Mouse (Mus musculus): ENCODE measurements around the gene S100b.

The S100b gene

DNA sequence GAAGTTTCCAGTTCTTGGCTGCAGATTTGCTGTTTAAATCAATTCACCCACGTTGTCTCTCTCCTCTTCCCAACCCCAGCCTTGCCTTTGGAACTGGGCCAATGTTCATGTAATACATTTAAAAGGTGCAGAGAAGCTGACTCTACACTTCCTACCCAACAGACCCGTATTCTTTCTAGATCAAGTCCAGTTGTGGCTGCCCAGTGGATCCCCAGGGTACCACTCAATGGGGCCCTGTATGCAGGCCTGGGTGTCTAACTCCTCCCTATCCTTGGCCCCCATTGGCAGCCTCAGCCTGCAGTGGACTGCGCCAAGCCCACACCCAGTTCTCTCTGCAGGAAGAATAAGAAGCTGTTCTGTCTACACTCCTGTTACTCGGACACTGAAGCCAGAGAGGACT lies at the start of gene S100b:
Gene S100b, plus strand, starts transcription at position 318 of the 400 bp plus-strand sequence.
- DNase-seq (ENCODE audit: low spot score): no peak

DNA sequence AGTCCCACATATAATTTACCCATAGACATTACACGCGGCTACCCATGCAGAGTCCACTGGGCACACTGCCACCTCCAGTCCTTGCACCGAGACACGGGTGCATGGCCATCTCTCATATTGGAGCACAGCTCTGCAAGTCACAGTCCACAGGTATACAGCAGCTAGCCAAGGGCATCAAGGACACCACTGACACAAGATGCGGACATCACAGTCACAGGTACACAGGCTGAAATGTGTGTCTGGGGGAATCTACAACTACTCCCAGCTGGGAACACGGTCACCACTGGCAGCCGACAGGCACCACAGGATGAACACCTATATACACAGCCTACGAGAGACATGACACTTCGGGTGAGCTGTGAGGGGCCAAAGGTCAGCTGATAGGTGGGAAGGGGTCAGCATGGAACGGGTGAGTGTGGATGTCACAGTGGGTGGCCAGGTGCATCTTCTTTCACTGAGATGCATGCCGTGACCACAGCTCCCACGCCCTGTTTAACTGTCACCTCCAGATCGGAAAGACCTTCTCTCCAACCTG lies 46.3 kb upstream of the S100b start:
- DNase-seq (ENCODE audit: low spot score): no peak

DNA sequence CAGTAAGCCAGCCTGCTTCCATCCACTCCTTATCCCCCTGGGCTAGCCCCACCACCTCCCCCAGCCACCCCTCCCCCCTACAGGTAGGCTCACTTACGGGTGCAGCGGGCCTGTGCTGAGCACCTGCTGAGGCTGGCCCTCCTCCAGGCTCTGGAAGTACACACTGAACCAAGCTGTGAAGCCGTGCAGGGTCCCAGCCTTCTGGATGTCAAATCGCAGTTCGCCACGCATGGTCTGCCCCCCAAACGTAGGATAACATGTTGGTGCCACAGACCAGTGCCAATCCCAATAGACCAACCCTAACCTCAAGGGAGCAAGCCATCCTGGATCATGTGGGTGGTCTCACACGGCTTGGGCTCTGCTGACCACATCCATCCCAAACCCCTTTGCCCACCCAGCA lies 44.4 kb upstream of the S100b start:
- no peak for DNase-seq (ENCODE audit: low spot score)

DNA sequence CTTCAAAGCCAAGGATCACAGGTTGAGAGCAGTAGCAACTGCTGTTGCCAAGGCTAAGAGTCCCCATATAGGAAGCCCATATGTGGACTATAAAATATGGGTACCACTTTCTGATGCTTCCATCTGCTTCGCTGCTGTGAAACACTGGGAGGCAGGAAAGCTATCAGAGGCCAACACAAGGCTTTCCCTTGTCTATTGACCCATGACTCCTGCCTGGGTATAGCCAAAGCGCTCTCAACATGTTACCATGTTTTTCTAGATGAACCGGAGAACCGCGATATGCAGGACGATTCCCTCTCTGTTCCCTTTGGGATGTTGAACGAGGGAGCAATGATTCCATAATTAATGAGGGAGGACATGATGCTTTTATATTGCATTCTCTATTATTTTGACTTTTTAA lies 42.8 kb upstream of the S100b start:
- DNase-seq (ENCODE audit: low spot score): no peak

DNA sequence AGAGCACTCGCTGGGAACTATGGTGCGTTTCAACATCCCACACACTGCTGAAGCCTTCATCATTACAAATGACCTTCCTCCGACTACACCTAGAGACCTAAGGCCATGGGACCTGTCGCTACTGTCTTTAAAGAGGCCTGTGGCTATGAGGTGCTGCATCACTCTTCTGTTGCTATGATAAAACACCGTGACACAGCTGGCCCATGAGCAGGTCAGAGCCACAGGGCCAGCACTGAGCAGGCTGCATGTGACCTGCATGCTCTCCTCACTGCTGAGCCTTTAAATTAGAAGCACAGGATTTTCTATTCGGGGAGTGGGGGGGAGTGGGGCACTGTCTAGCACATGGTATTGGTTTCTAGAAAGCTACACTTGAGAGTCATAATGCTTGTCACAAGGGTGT lies 41.5 kb upstream of the S100b start:
- no peak for DNase-seq (ENCODE audit: low spot score)

DNA sequence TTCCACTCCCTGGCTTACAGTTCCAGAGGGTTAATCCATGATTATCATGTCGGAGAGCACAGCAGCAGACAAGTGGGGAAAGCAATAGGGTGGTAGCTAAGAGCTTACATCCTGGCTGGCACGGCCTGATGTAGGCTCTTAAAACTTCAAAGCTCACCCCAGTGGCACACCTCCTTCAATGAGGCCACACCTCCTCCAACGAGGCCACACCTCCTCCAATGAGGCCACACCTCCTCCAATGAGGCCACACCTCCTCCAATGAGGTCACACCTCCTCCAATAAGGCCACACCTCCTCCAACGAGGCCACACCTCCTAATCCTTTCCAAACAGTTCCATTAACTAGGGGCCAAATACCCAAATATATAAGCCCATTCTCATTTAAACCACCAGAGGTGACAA lies 39.5 kb upstream of the S100b start:
- DNase-seq (ENCODE audit: low spot score): no peak

DNA sequence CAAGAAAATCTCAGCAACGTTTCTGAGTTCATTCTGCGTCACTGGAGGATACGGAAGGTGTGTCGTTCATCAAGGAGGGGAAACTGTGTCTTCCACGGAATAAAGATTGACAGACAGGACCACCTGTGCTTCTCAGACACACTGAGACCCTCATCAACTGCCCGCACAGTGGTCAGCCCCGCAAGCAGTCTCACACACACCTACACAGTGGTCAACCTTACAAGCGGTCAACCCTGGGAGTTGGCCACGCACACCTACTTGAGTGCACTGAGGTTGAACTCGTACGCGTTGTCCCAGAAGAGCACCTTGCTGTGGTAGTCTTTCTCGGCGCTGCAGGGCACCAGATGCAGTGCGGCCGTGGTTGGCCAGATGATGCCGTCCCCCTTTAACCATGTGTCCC lies 36.6 kb upstream of the S100b start:
- DNase-seq (ENCODE audit: low spot score): no peak

DNA sequence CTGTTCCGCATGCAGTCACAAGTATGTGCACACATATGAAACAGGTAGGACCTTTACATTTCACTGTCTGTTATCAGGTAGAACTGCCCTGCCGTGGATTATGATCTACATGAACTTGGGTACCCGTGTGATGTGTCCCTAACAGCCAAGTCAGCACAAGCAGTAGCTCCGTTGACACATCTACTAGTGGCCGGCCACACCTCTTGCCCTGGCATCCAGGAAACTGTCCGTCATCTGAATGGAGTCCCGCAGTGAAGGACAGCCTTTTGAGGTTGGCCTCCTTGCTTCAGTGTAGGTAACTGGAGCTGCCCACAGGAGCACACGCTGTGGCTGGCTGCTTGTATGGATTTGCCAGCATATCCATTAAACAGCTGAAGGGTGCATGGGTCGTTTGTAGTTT lies 35.4 kb upstream of the S100b start:
- no peak for DNase-seq (ENCODE audit: low spot score)

DNA sequence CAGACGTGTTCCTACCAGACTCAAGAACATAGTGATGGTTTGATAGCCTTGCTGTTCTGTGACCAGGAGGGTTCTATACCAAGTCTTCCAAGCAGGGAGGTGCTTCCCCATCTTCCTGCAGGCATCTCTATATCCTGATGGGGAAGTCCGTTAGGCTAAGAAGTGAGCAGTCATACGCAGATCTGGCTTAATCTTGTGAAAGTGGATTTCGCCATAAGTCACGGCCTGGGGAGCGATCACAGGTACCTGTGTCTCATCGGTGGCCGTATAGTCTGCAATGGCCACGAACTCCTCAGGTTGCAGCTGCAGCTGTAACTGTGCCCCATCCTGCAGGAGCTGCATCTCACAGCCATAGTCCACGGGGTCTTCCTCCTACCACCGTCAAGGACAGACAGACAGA lies 27.7 kb upstream of the S100b start:
- DNase-seq (ENCODE audit: low spot score): no peak

DNA sequence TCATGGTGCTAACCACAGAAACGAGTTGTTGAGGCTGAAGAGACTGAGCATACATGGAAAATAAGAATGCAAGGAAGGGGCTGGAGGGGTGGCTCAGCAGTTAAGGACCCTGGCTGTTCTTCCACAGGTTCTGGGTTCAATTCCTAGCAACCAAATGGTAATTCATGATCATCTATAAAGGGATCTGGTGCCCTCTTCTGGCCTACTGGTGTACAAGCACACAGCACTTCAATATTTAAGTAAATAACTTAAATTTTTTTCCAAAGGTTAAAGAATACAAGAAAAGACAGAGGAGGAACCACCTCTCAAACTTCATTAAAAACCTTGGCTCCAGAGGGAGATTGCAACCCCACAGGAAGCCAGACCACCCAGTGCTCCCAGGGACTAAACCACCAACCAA lies 24.0 kb upstream of the S100b start:
- no peak for DNase-seq (ENCODE audit: low spot score)

DNA sequence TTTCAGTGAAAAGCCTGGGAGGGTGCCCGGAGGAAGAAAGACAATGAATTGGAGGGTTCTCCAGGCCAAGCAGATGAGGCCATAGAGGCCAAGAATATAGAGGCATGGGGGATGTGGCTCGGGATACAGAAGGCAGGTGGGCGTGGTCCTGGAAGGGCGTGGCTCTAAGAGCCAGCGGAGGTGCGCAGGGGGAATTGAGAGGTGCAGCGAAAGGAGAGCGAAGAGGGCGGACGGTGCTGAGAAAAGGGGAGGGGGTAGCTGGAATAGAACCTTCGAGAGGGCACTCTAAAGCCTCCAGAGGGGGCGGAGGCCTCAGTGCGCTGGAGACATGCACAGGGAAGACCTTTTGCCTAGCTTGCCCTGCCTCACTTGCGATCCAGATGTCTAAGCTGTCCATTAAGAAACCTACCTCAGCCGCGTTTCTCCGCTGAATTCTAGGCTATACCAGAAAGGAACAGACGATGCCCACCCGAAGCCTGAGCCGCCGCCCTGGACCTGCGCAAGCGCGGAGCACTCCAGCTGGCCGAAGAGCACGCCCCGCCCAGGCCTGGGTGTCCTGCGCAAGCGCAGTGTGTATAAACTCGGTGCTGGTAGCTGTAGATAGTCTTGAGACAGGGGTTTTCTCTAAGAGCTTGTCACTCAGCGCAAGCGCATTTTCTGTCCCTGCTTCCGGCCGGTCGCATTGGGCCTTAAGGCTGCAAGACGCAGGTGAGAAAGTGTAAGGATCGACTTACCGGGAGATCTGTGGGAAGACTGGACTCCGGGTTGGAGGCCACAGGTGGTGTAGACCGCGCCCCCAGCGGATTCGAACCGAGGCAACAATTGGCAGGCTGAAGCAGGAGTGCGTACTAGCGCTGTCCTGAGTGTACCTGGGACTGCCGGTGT lies 16.1 kb upstream of the S100b start, which contains the start of gene Prmt2:
Gene Prmt2, minus strand, starts transcription at position 525 of the 885 bp plus-strand sequence.
- peak; percentile 88 for DNase-seq (ENCODE audit: low spot score)

DNA sequence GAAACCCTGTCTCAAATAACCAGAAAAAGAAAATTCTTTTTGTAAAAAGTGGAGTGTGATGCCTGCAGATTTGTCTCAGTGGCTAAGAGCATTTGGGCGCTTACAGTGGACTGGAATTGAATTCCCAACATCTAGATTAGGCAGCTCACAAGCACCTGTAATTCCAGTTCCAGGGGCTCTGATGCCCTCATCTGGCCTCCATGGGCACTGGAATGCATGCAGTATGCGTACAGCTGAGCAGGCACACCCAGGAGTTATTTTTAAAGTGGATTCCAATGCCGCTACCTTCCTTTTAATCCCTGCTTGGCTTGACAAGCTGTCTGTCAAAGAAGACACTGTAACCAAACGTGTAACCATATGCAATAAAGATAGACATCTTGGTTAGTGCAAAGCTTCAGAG lies 14.3 kb upstream of the S100b start:
- no peak for DNase-seq (ENCODE audit: low spot score)

DNA sequence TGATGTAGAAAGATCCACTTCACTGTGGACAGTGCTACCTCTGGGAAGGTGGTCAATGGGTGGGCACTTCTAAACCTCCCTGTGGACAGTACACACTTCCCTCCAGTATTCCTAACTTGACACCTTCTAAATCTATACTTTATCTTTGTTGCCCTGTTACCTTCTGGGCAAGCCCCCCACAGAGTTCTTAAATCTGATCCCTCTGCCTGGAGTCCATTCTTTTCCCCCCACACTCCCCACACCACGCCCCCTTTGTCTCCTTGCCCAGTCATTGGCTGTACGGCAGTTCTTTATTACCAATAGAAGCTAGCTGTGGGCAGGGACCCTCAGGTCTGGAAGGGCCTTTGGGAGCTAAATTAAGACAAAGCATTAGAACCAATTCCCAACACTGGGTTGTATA lies 8.5 kb upstream of the S100b start:
- no peak for DNase-seq (ENCODE audit: low spot score)

DNA sequence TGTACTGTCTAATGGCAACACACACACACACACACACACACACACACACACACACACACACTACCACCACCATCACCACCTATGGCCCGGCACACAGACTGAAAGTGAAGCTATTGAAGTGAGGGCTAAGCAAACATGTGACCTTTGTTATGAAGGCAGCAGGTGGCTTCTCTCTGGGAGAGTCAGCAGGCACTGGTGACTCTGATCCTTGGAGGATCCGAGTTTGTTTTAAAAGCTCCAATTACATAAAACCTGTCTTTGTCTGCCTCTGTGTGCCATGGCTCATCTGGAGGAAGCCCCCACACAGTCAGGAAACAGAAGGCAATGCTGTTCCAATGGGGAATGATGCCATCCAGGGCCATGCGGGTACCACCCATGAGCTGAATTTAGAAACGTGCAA lies 7.1 kb upstream of the S100b start:
- no peak for DNase-seq (ENCODE audit: low spot score)

DNA sequence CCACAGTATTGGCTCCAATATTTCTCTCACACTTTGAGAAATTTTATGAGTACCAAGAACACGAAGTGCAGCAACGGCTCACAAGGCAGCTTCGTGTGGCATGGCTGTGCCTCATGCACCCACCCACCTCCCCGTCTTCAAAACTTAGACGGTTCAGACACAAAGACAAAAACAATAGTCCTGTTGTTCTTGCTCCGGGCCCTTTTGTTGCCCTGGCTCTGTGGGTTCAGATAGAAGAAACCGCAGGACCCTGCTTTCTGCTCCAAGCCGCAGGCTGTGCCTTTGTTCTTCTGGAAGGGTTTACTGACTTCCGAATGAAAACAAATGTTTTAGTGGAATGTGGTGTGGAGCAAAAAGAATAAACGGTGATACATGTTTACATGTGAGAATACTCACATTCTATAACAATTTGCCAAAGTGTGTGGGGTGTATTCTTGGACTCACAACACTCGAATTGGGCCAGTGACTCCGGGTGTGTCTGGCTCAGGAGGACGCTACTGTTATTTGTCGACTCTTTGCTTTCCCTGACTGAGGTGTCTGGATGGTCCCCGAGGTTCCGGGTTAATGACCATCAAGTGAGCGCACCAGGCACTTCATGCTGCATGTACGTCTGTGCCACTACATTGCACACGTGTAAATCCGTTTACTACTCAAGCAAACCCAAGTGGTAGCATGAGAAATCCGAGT lies 5.5 kb upstream of the S100b start:
- no peak for DNase-seq (ENCODE audit: low spot score)

DNA sequence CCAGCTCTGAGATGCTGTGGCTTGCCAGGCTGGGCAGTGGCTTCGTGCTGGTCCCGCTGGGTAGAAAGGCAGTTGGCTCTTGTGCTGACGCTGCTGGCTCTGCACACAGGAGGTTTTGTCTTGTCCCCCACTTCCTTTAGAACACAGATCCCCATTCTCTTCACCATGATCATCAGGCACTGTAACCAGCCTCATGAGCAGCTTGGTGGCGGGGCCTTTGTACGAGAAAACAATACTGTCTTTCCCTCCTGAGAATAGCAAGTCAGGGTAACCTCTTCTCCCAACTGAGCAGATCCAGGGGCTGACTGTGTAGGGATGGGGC lies 5.0 kb upstream of the S100b start:
- no peak for DNase-seq (ENCODE audit: low spot score)

DNA sequence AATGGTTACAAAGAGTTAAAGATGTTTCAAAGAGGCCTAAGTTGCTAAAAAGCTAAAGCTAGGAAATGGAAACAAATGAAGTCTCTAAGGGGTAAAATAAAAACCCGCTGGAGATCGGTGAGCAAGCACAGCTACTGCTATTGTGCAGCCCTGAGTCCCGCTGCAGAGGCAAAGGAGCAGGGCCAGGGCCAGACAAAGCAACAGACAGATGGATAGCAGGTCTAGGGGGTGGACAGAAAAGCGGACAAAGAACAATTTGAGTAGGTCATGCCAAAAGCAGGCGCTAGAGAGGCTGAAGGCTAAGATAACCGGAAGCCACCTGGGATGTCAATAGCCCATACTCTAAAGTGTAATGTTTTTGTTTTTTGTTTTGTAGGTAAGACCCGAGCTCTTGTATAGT lies 2.8 kb upstream of the S100b start:
- no peak for DNase-seq (ENCODE audit: low spot score)

DNA sequence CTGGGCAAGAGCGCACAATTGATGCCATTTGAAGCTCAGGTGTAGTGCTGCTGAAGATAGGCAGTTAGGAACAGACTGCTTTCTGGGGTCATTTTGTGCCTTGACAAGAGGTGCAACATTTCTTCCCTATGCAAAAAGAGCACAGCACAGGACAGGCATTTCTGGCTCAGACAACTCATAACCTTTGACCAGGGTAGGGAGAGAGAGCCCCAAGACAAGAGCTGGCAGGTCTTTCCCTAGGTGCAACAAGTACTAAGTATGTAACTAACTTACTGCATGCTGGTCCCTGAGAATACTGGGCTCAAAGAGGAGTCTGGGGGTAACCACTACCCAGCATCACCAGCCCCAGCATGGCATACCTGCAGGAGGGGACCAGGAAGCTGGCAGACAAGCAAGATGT lies 574 bp upstream of the S100b start:
- no peak for DNase-seq (ENCODE audit: low spot score)

DNA sequence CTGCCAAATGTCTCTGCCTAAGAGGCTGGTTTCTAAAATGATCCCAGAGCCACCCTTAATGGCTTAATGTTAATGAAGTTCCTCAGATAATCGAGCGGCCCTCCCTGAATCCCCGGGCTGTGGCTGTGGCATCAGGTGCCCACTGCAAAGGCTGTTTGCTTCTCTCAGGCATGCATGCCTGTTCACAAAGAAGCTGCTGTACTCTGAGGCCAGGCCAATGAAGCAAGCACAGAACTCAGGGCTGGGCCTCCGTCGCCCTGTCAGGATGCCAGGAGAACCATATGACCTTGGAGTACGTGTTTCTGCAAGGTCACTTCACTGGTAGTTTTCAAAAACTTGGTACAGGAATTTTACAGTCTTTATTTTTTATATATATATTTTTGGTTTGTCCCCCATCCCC lies 2.0 kb downstream of the S100b start:
- DNase-seq (ENCODE audit: low spot score): no peak

DNA sequence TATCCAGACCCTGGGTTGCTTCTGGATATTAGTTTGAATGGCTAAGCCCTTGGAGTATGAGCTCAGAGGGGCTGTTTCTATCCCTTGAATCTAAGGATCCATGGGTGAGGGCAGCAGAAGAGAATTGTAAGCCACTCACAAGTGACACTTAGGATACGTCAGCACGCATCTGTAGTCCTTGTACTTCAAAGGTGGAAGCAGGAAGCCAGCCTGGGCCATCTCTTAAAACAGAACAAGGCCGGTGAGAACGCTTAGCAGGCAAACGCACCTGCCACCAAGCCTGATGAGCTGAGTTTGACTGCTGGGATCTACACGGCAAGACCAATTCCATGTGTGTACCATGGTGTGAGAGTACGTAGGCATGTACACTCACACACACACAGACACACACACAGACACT lies 3.6 kb downstream of the S100b start:
- no peak for DNase-seq (ENCODE audit: low spot score)

DNA sequence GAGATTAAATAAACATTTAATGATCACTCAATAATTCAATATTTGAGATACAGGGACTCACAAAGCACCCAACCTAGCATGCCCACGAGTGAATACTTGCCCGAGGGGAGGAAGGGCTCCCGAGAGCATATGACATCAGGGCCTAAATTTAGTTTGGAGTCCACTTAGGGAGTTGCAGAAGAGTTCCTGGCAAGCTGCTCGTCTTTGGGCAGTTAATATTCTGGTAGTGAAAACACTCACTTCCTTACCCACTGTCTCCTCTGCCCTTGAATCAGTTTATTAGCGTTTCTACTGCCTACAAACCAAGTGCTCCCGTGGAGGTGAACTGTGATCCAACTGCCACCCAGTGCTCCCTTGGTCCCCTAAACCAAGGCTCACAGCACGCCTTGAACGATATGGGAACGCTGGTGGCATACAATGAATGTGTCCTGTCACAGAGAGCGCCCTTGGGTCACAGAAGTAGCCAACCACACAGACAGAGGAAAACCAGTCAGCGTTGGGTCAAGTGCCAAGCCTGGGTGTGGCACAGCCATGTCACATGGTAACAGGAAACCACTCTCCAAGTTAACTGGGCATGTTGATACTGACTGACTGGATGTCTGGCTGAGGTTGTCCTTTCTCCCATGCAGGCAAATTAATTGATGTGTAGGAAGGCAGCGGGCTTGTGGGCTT lies 4.2 kb downstream of the S100b start:
- peak; percentile 64 for DNase-seq (ENCODE audit: low spot score)

DNA sequence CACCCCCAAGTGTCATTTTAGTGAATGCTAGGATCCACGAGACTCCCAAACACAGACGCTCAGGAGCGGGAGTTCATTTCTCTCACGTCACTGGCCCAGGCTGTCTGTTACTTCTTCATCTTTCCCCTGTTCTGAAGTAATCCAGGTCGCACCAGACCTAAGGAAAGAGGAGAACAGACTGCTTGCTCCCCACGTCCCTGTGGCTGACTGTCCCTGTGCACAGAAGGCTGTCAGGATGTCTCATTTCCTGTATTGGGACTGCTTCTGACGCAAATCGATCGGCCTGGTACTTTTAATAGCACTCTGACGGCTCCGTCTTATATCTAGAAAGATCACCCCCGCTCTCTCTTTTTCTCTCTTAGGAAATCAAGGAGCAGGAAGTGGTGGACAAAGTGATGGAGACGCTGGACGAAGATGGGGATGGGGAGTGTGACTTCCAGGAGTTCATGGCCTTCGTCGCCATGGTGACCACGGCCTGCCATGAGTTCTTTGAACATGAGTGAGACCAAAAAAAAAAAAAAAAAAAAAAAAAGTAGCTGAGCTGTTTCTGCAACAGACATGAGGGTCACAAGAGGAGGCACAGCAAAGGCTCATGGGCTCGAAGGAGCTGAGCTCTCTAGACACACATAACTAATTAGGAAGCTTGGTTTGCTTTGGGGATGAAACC lies 6.0 kb downstream of the S100b start:
- no peak for DNase-seq (ENCODE audit: low spot score)
